Comparison of ENCODE assay signal across 11 mouse cellular contexts in genomic region chr10:122858904-122859641, GRCm38 (mm10).
A peak's percentile ranks its signal among the peaks of the same experiment; 100 is the strongest.
DNase-seq lines count a peak whose midpoint lies in the region; ATAC-seq and TF ChIP-seq lines count a peak whose summit lies in the region.
"Had no signal": no experiment of that assay in that cellular context is flagged by ENCODE, and none has a peak within 500 bp of the region (broad histone marks: within the 10 kb centered on the region; RNA-seq: fewer than 3 reads in every experiment).

No protein-coding gene starts in this region.

- H3K4me3 ChIP-seq in kidney, embryonic 14.5 days (ENCODE audit: low read length): no peak overlapping the region
- H3K4me3 ChIP-seq in midbrain, embryonic 16.5 days (ENCODE audit: low read depth, low read length): no peak overlapping the region
- no peak overlapping the region for H3K4me3 ChIP-seq in midbrain, postnatal 0 days (ENCODE audit: low read depth, low read length)
- H3K4me3 ChIP-seq: embryonic facial prominence, embryonic 13.5 days had no signal

- H3K4me2 ChIP-seq in kidney, embryonic 14.5 days (replicated peaks; ENCODE audit: low read depth, low read length): no peak overlapping the region
- no peak overlapping the region for H3K4me2 ChIP-seq in midbrain, embryonic 16.5 days (ENCODE audit: low read length)
- no peak overlapping the region for H3K4me2 ChIP-seq in midbrain, postnatal 0 days (ENCODE audit: low read depth, low read length, poor library complexity, severe bottlenecking)
- H3K4me2 ChIP-seq: embryonic facial prominence, embryonic 13.5 days had no signal

- no peak for DNase-seq in frontal cortex, postnatal 14 days (ENCODE audit: low spot score in 2 of 2)
- DNase-seq in kidney, adult 8-10 months: no peak
- DNase-seq in midbrain, postnatal 0 days (ENCODE audit: low spot score): no peak
- no peak for DNase-seq in cerebellum, adult 11 months
- DNase-seq in cerebellum, adult 8-10 months: no peak
- DNase-seq: cerebellum, adult 9-11 months had no signal

- H3K9ac ChIP-seq in kidney, embryonic 14.5 days (ENCODE audit: low read depth, low read length): no peak overlapping the region
- no peak overlapping the region for H3K9ac ChIP-seq in midbrain, embryonic 16.5 days (ENCODE audit: low read depth, low read length)
- no peak overlapping the region for H3K9ac ChIP-seq in midbrain, postnatal 0 days (replicated peaks; ENCODE audit: low read length, poor library complexity, severe bottlenecking)
- H3K9ac ChIP-seq: embryonic facial prominence, embryonic 13.5 days had no signal

- H3K36me3 ChIP-seq in kidney, embryonic 14.5 days (ENCODE audit: control insufficient read depth, insufficient read depth, low read length): no peaks in the 10 kb centered on the region
- no peaks in the 10 kb centered on the region for H3K36me3 ChIP-seq in midbrain, embryonic 16.5 days (ENCODE audit: control insufficient read depth, insufficient read depth, low read length)
- no peaks in the 10 kb centered on the region for H3K36me3 ChIP-seq in midbrain, postnatal 0 days (ENCODE audit: insufficient read depth, low read length)
- H3K36me3 ChIP-seq: embryonic facial prominence, embryonic 13.5 days had no signal

- ATAC-seq in frontal cortex, adult (ENCODE audit: low TSS enrichment): peak; percentile 36; the same call in 1 of the 2 replicates
- ATAC-seq in kidney, embryonic 14.5 days (ENCODE audit: low FRiP score, low TSS enrichment): peak; percentile 44; the same call in 1 of the 2 replicates
- ATAC-seq in midbrain, embryonic 16.5 days: no peak
- no peak for ATAC-seq in midbrain, postnatal 0 days (ENCODE audit: low FRiP score)
- ATAC-seq: forebrain, embryonic 16.5 days had no signal

- no peaks in the 10 kb centered on the region for H3K27me3 ChIP-seq in kidney, embryonic 14.5 days (ENCODE audit: control insufficient read depth, insufficient read depth, low read length)
- no peaks in the 10 kb centered on the region for H3K27me3 ChIP-seq in midbrain, embryonic 16.5 days (ENCODE audit: control insufficient read depth, insufficient read depth, low read depth, low read length)
- H3K27me3 ChIP-seq in midbrain, postnatal 0 days (ENCODE audit: insufficient read depth, low read length): no peaks in the 10 kb centered on the region
- H3K27me3 ChIP-seq: embryonic facial prominence, embryonic 13.5 days had no signal

- 57% methylated on average over 8 of the region's 8 CpGs for WGBS in kidney, embryonic 14.5 days
- 86% methylated on average over 8 of the region's 8 CpGs for WGBS in midbrain, embryonic 16.5 days
- WGBS in midbrain, postnatal 0 days: 79% methylated on average over 8 of the region's 8 CpGs

- H3K27ac ChIP-seq in kidney, embryonic 14.5 days (ENCODE audit: low read depth, low read length): peak overlapping the region; percentile 55; the same call in 1 of the 2 replicates
- H3K27ac ChIP-seq in midbrain, embryonic 16.5 days (ENCODE audit: low read length): peak overlapping the region; percentile 34
- no peak overlapping the region for H3K27ac ChIP-seq in midbrain, postnatal 0 days (ENCODE audit: low read depth, low read length)
- H3K27ac ChIP-seq: embryonic facial prominence, embryonic 13.5 days had no signal

- no peaks in the 10 kb centered on the region for H3K9me3 ChIP-seq in kidney, embryonic 14.5 days (ENCODE audit: control insufficient read depth, low read length)
- H3K9me3 ChIP-seq in midbrain, embryonic 16.5 days (replicated peaks; ENCODE audit: control insufficient read depth, low read length, poor library complexity, severe bottlenecking): no peaks in the 10 kb centered on the region
- no peaks in the 10 kb centered on the region for H3K9me3 ChIP-seq in midbrain, postnatal 0 days (ENCODE audit: low read length)
- H3K9me3 ChIP-seq: embryonic facial prominence, embryonic 13.5 days had no signal

- no peak for TF ChIP-seq CTCF in midbrain, postnatal 0 days (IDR thresholded peaks at IDR 0.05)

- peaks cover 20% of the 10 kb centered on the region for H3K4me1 ChIP-seq in kidney, embryonic 14.5 days (ENCODE audit: control insufficient read depth, insufficient read depth, low read length)
- no peaks in the 10 kb centered on the region; the same call in 1 of the 2 replicates for H3K4me1 ChIP-seq in midbrain, embryonic 16.5 days (ENCODE audit: control insufficient read depth, insufficient read depth, low read length)
- no peaks in the 10 kb centered on the region for H3K4me1 ChIP-seq in midbrain, postnatal 0 days (ENCODE audit: insufficient read depth, low read length)

Comparison
In these comparisons a context has a peak if more than half of its experiments do, and no peak if none do; other contexts are left out.
1. ATAC-seq: peak in frontal cortex, adult (single experiment) and kidney, embryonic 14.5 days (single experiment); none in midbrain, embryonic 16.5 days (single experiment) and midbrain, postnatal 0 days (single experiment).